Mouse (Mus musculus): ENCODE results near the gene Lipc.

Lipc gene

GRCm38 (mm10) chr9:70812551-70812950 is 139.5 kb downstream of the Lipc start:
- DNase-seq: no peak

GRCm38 (mm10) chr9:70807714-70808113 is 144.3 kb downstream of the Lipc start:
- DNase-seq: no peak

- no peak for DNase-seq
Measured at GRCm38 (mm10) chr9:70806069-70806468, 146.0 kb downstream of the Lipc start.

GRCm38 (mm10) chr9:70802816-70803215 is 149.2 kb downstream of the Lipc start:
- no peak for DNase-seq

- no peak for DNase-seq
Measured at GRCm38 (mm10) chr9:70801761-70802160, 150.3 kb downstream of the Lipc start.

- DNase-seq: no peak
Measured at GRCm38 (mm10) chr9:70800588-70801315, 151.3 kb downstream of the Lipc start.

- no peak for DNase-seq
Measured at GRCm38 (mm10) chr9:70795439-70795757, 156.6 kb downstream of the Lipc start.

- DNase-seq: no peak
Measured at GRCm38 (mm10) chr9:70794643-70795438, 157.2 kb downstream of the Lipc start.

- no peak for DNase-seq
Measured at GRCm38 (mm10) chr9:70790621-70791020, 161.4 kb downstream of the Lipc start.

- DNase-seq: no peak
Measured at GRCm38 (mm10) chr9:70788705-70789104, 163.3 kb downstream of the Lipc start.

GRCm38 (mm10) chr9:70782191-70782590 is 169.8 kb downstream of the Lipc start:
- DNase-seq: no peak

GRCm38 (mm10) chr9:70775517-70775916 is 176.5 kb downstream of the Lipc start:
- no peak for DNase-seq

GRCm38 (mm10) chr9:70760974-70761373 is 191.1 kb downstream of the Lipc start:
- no peak for DNase-seq

GRCm38 (mm10) chr9:70751504-70752222 is 200.4 kb downstream of the Lipc start:
- no peak for DNase-seq

Data from right cerebral cortex, postnatal 14 days (tissue).